Mouse (Mus musculus) bone marrow macrophage, adult 2 months (primary cell): ENCODE measurements around the gene Rab25.

Experiments
- CTCF ChIP-seq: IDR thresholded peaks from 2 replicates; pipeline ENCODE4 v1.5.1; 2012; ENCODE audit warnings: low read depth, mild to moderate bottlenecking, low read length, moderate library complexity
- POLR2A ChIP-seq: IDR thresholded peaks from 2 replicates; pipeline ENCODE4 v1.6.1; 2012; ENCODE audit warnings: mild to moderate bottlenecking, low read depth, low read length, borderline replicate concordance

DNA sequence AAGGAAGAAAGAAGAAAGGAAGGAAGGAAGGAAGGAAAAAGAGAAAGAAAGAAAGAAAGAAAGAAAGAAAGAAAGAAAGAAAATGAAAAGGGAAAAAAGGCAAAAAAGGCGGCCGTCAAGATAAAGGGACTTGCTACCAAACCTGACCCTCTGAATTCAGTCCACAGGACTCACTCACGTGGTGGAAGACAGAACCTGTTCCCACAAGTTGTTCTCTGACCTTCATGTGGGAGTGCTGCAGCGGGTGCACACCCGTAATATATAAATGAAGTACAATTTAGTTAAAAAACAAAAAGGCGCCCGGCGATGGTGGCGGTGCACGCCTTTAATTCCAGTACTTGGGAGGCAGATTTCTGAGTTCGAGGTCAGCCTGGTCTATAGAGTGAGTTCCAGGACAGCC is 19.5 kb downstream of the Rab25 start:
- TF ChIP-seq POLR2A = no peak
- no peak for TF ChIP-seq CTCF
